Mouse (Mus musculus) adrenal gland, postnatal 14 days (tissue): Measurements from ENCODE around the gene Polr2b. TPM values are rescaled to one million over a fixed set of nuclear protein-coding genes. Genes with fewer than 3 reads are reported as not detected.

Source experiments
- DNase-seq: peaks from one replicate; pipeline ENCODE4 v3.0.0; 2021; ENCODE audit warnings: mixed read lengths
- total RNA-seq: library from RNA; stranded (reverse); gene quantifications from 2 replicates; pipeline ENCODE4 v1.2.3, GENCODE M21; 2021

Polr2b gene
- total RNA-seq, 1 experiment from 2014 or later = 63.3 TPM

- no peak for DNase-seq
Measured at GRCm38 (mm10) chr5:77363650-77364049, 53.7 kb downstream of the Polr2b start.

DNA sequence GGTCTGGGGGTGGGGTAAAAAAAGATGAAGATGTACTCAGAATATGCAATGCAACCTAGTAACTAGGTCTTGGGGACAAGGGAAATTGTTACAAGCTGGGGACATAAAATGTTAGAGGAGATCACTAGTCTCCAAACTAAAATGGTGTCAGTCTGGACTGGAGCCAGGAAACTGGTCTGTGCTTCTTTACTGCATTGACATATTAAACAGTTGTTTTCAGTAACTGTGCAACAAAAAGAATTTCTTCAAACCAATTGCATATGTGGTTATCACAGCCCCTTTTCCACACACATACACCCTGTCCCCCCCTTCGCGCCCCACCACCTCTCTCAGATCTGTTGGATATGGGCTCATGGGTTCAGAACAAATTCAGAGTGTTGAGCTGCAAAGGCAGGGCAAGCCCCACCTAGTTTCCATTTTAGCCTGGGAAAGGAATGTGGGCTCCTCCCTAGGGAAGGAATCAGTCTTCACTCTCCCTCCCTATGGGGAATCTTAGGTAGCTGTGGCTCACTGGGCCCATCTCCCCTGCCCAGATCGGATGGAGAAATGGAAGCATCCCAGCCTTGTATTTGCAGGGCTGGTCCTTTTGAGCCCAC is 54.6 kb downstream of the Polr2b start:
- no peak for DNase-seq

DNA sequence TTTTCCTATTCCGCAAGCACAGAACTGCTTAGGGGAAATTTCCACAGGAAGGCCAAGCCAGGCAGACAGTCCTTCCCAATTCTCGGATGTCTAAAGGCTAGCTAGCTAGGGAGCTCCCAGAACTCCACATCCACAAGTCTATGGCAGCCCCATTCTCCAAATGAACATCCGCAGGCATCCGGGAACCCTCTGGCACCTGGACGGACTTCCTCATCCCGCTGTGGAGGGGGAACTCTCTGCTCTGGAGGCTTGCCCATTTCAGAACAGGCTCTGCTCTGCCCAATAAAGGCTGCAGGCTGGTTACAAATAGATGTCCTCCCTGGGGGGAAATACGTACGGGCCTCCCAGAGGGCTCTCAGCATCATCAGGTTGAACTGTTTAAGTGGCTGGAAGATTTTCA is 56.4 kb downstream of the Polr2b start:
- peak; percentile 40 for DNase-seq

DNA sequence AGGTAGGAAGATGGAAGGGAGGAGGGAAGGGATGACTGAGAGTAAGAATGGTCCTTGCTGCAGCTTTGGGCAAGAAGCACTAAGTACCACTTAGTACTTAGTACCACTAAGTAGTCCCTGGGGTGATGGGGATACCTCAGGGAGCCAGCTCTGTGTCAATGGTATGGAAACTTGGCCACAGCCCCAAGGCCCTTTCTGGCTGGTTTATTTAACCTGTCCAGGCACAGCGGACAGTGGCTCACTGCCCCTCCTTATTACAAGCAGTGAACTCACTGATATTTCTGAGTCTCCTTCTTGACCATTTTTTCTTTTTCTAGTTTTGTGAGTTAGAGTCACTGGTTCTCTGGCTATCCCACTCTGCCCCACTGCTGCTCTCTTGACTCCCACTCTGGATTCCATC is 57.2 kb downstream of the Polr2b start:
- no peak for DNase-seq

DNA sequence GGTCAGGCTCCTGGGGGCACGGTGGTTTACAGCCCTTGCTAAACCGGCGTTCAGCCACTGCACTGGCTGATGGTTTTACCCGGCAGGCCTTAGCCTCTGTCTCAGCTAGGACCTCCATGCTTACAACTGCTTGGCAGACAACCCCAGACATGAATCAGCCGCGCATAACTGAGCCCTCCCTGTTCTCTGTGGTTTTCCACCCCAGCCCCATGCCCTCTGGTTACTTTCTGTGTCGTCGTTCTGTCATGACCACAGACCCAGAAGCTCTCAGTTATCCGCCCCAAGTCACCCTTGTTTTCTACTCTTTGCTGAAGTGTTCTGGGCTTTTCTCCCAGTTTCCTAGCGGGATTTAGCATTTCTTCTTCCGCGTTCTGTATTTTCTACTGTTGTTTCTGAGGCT is 57.7 kb downstream of the Polr2b start:
- DNase-seq = peak; percentile 56

DNA sequence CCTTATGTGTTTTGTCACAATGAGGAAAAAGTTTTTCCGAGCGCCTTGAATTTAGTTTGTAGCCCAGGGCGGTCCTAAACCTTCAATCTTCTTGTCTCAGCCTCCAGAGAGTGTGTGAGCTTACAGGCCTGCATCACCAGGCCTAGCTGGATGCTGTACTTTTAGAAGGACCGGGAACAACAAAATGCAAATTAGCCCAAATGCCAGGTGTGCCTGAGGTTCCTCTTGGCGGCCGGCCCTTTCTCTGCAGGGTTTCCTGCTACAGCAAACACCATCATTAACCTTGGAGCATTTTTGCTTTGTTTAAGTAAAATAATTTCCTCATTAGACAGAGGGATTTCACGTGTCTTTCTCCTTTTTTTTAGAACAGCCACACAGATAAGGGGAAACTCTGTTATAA is 58.2 kb downstream of the Polr2b start:
- no peak for DNase-seq

- no peak for DNase-seq
Measured at GRCm38 (mm10) chr5:77369394-77369793, 59.4 kb downstream of the Polr2b start.

- DNase-seq = no peak
Measured at GRCm38 (mm10) chr5:77370378-77370892, 60.5 kb downstream of the Polr2b start.

- DNase-seq = no peak
Measured at GRCm38 (mm10) chr5:77372242-77372641, 62.3 kb downstream of the Polr2b start.

GRCm38 (mm10) chr5:77372778-77373177 is 62.8 kb downstream of the Polr2b start:
- DNase-seq = peak; percentile 71

DNA sequence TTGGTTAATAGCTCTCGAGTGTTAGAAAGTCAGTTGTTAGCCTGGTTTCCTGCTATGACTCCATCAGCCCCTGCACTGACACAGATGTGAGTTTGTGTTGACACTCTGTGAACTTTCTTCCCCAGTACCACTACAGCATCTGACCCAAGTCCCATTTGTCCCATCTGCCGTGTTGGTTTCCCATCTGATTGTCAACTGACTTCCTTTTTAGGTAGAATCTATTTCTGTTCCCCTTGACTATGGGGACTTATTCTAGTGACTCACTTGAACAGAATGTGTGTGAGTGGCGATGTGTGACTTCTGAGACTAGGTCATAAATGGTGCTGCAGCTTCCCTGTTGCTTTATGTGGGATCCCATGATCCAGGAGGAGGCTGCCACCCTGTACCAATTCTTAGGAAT is 65.0 kb downstream of the Polr2b start:
- DNase-seq = no peak

- no peak for DNase-seq
Measured at GRCm38 (mm10) chr5:77375546-77375945, 65.6 kb downstream of the Polr2b start.

- no peak for DNase-seq
Measured at GRCm38 (mm10) chr5:77378027-77378426, 68.1 kb downstream of the Polr2b start.

GRCm38 (mm10) chr5:77379434-77380135 is 69.6 kb downstream of the Polr2b start:
- DNase-seq = no peak

GRCm38 (mm10) chr5:77380321-77380901 is 70.5 kb downstream of the Polr2b start:
- DNase-seq = no peak

GRCm38 (mm10) chr5:77381283-77381682 is 71.3 kb downstream of the Polr2b start:
- no peak for DNase-seq

- DNase-seq = no peak
Measured at GRCm38 (mm10) chr5:77381686-77382085, 71.7 kb downstream of the Polr2b start.

GRCm38 (mm10) chr5:77383799-77384554 is 74.0 kb downstream of the Polr2b start:
- DNase-seq = peak; percentile 54

- DNase-seq = no peak
Measured at GRCm38 (mm10) chr5:77384724-77385123, 74.8 kb downstream of the Polr2b start.

DNA sequence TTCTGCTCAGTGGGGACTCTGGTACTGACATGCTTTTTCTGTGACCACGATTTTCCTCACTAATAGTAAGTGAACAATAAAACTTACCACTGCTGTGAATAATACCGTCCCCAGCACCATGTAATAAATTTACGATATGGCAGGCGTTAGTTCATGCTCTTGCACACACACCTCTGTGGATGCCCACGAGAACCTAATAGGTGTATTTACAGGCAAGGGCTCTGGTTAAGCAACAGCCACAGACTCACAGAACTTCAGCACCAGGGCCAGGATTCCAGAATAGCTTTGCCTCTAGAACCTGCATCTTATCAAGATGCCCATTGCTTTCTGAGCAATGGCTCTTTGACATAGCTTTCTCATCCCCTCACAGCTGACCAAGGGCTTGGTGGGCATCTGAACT is 75.3 kb downstream of the Polr2b start:
- DNase-seq = no peak

DNA sequence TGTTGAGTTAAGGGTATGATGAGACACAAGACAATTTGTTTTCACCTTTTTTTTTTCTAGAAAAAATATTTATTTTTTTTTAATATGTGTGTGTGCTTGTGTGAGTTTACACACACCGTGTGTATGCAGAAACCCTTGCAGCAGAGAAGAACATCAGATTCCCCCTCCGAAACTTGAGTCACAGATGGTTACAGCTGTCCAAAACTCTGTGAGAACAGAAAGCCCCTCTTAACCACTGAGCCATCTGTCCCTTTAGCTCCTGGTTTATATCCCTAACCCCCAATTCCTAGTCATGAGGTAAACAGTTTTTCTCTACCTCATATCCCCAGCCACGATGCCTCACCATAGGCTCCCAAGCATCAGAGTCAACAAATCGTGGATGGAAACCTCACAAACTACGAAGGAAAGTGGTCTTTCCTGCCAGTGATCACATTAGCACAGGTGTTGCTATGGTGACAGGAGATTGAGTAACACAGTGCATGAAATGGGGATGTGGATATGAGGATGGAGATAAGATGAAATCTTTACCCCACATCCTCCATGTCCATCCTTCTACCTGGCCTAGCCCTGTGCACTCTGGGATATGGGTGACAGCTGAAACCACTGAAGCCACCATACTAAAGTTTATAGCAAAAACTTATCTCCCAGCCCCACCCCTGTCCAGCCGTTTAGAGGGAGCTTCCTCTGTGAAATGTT is 76.1 kb downstream of the Polr2b start:
- no peak for DNase-seq
